Mouse (Mus musculus) adrenal gland, adult 10 weeks (tissue): Measurements from ENCODE around the gene Dnaaf5. TPM values are rescaled to one million over a fixed set of nuclear protein-coding genes. Genes with fewer than 3 reads are reported as not detected.

ENCODE experiments used
- polyA plus RNA-seq: library from polyadenylated mRNA; stranded (reverse); fragments of 350-450 nt; fragmentation: Illumina TruSeq; extraction: RNeasy Lipid Tissue Mini Kit (QIAGEN cat#74804); gene quantifications from one replicate; pipeline ENCODE4 v1.2.3, GENCODE M21; 2014; ENCODE audit warnings: low read depth, low replicate concordance

Dnaaf5 gene
- polyA plus RNA-seq, result 10.6 TPM

DNA sequence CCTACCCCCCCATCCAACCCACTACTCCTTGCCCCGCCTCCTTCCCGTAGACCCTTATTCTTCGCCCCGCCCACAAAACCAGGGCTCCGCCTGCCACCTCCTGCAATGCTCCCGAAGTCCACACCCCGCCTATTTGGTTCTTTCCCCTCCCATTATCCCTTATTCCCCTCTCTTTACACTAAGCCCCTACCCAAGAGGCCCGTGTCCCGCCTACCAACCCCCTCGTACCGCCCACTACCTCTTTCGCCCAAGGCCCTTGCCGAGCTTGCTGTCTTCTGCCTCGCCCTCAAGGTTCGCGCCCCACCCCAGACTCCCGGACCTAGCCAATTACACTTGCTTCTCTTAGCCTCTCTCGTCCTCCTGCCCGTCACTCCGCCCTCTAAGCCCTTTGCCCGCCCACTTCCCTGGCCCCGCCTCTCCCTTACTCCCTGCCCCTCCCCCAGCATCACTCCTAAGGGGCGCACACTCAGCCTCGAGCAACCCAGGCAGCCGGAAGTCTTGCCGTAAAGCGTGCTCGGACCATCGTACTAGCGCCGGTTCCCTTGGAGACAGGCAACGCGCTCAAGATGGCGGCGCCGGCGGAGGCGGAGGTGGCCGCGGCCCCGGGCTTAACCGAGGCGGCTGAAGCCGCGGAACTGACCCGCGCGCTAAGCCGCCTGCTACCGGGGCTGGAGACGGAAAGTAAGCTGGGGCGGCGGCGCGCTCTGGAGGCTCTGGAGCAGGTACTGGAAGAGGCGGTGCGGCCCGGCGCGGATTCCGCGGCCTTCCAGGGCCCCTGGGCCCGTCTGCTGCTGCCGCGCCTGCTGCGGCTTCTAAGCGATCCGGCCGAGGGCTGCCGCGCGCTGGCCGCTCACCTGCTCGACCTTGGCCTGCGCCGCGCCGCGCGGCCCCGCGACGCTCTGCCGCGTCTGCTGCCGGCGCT is at the start of gene Dnaaf5, which contains the start of gene Prkar1b:
TSS of gene Dnaaf5 (plus strand) at position 543 of the 922 bp plus-strand sequence.
TSS of gene Prkar1b (minus strand) at position 321 of the 922 bp plus-strand sequence.

DNA sequence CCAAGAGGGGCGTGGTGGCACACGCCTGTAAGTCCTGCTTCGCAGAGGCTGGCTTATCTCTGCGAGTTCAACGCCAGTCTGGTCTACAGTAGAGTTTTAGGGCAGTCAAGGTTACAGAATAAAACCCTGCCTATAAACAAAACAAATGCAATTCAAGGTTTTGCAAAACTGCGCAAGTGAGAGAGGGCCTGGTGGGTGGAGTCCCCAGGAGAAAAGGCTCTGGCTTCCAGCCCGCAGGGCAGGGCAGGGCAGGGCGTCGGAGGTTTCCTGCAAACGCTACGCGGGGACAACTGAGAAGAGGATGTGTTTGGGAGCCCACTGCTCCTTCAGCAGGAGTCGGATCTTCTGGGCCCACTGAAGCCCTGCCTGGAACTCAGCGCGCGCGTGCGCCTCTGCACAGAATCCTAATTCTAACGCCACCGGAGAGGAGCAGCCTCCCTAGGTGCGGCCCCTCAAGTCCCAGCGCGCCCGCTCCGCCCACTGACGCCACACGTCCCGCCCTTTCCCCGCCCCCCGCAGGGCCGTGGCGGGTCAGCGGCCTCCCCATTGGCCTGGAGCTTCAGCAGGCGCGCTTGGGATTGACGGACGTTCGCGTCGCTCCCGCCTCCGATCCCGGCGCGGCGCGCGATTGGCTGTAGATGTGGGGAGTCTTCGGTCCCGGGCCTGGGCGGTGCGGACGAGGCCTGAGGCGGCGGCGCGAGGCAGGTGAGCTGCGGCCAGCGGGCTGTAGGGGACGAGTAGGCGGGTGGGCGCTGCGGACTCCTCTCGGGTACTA is 50.2 kb downstream of the Dnaaf5 start, which contains the start of gene Sun1:
TSS of gene Sun1 (plus strand) at position 643 of the 775 bp plus-strand sequence.

Other genes starting within 250 kb of the Dnaaf5 start
- gene Pdgfa, start 152.9 kb upstream of the Dnaaf5 start, polyA plus RNA-seq, result 25.7 TPM
- 24.6 TPM for gene Prkar1b, start 222 bp upstream of the Dnaaf5 start, polyA plus RNA-seq
- 24.5 TPM for gene Sun1, start 50.4 kb downstream of the Dnaaf5 start, polyA plus RNA-seq
- 19.6 TPM for gene Get4, start 102.1 kb downstream of the Dnaaf5 start, polyA plus RNA-seq
- not detected for gene Adap1, start 175.4 kb downstream of the Dnaaf5 start, polyA plus RNA-seq
- gene Cox19, start 201.2 kb downstream of the Dnaaf5 start, polyA plus RNA-seq, result 20.6 TPM
- not detected for gene Cyp2w1, start 202.4 kb downstream of the Dnaaf5 start, polyA plus RNA-seq
- 4.9 TPM for gene Gpr146, start 227.5 kb downstream of the Dnaaf5 start, polyA plus RNA-seq